Mouse (Mus musculus): ENCODE data around the gene Acap1.

GRCm38 (mm10) chr11:69920266-69921031 is 25.1 kb upstream of the Acap1 start:
- TF ChIP-seq POLR2A (IDR thresholded peaks at IDR 0.05; ENCODE audit: low read depth, low read length) = no peak
- TF ChIP-seq CTCF (IDR thresholded peaks at IDR 0.05; ENCODE audit: extremely low read depth, insufficient read length, insufficient replicate concordance, low read depth, low read length) = 0 out of 2 replicates have a peak, but pooled peaks have one; percentile 6
